Mouse (Mus musculus): ENCODE measurements around the gene Zfp36l1.

GRCm38 (mm10) chr12:80098825-80099224 lies 14.0 kb downstream of the Zfp36l1 start:
- TF ChIP-seq CTCF (IDR thresholded peaks at IDR 0.05; ENCODE audit: borderline replicate concordance, extremely low read depth, insufficient read depth, insufficient read length) (no peak), POLR2A (IDR thresholded peaks at IDR 0.05; ENCODE audit: borderline replicate concordance, extremely low read depth, insufficient read depth, insufficient read length, poor library complexity, severe bottlenecking) (no peak)
